13 mouse cellular contexts compared by ENCODE assay signal in genomic region chr9:49922770-49923169, GRCm38 (mm10).
DNase-seq lines count a peak whose midpoint lies in the region; ATAC-seq and TF ChIP-seq lines count a peak whose summit lies in the region.
"Had no signal": no experiment of that assay in that cellular context is flagged by ENCODE, and none has a peak within 500 bp of the region (broad histone marks: within the 10 kb centered on the region; RNA-seq: fewer than 3 reads in every experiment).

No protein-coding gene starts in this region.

- TF ChIP-seq CTCF in layer of hippocampus, adult 2 months (conservative IDR thresholded peaks at IDR 0.05) = no peak

- no peaks in the 10 kb centered on the region for H3K9me3 ChIP-seq in heart, embryonic 15.5 days (replicated peaks)
- H3K9me3 ChIP-seq: limb, embryonic 13.5 days; midbrain, embryonic 13.5 days had no signal

- 70% methylated on average over 3 of the region's 3 CpGs for WGBS in heart, embryonic 15.5 days

- no peak for ATAC-seq in heart, embryonic 15.5 days (replicated peaks; ENCODE audit: insufficient number of reproducible peaks, insufficient read depth, low FRiP score, low read depth)
- ATAC-seq: CD4-positive, CD25-positive, alpha-beta regulatory T cell, adult 4 months; intestine, postnatal 0 days; midbrain, embryonic 13.5 days had no signal

- H3K36me3 ChIP-seq in heart, embryonic 15.5 days = no peaks in the 10 kb centered on the region
- H3K36me3 ChIP-seq: limb, embryonic 13.5 days; midbrain, embryonic 13.5 days had no signal

- peaks cover 45% of the 10 kb centered on the region for H3K4me1 ChIP-seq in heart, embryonic 15.5 days (replicated peaks)

- no peak overlapping the region for H3K4me3 ChIP-seq in heart, embryonic 15.5 days
- H3K4me3 ChIP-seq in layer of hippocampus, adult 2 months = no peak overlapping the region
- H3K4me3 ChIP-seq: limb, embryonic 13.5 days; midbrain, embryonic 13.5 days had no signal

- peak overlapping the region; percentile 23; the same call in 1 of the 2 replicates for H3K27ac ChIP-seq in heart, embryonic 15.5 days
- H3K27ac ChIP-seq in layer of hippocampus, adult 2 months = no peak overlapping the region
- H3K27ac ChIP-seq: limb, embryonic 13.5 days; midbrain, embryonic 13.5 days had no signal

- H3K27me3 ChIP-seq in heart, embryonic 15.5 days = no peaks in the 10 kb centered on the region
- H3K27me3 ChIP-seq: limb, embryonic 13.5 days; midbrain, embryonic 13.5 days had no signal

- no peak for DNase-seq in heart, adult 9 months (ENCODE audit: low spot score in 2 of 2)
- DNase-seq in layer of hippocampus, adult 9-11 months = peak; percentile 9
- DNase-seq in layer of hippocampus, adult 2 months (ENCODE audit: low spot score in 2 of 2) = no peak
- DNase-seq in adipocyte (ENCODE audit: low spot score) = peak; percentile 57
- peak; percentile 30 to 44 for DNase-seq in kidney, postnatal 4 days
- DNase-seq in left cerebral cortex, adult 18-20 months (ENCODE audit: low spot score in 2 of 2) = no peak
- DNase-seq: cerebellum, adult 18-20 months; gastrocnemius, postnatal 25 days had no signal

- no peak overlapping the region for H3K9ac ChIP-seq in heart, embryonic 15.5 days
- H3K9ac ChIP-seq: limb, embryonic 13.5 days; midbrain, embryonic 13.5 days had no signal

- H3K4me2 ChIP-seq in heart, embryonic 15.5 days = no peak overlapping the region
- H3K4me2 ChIP-seq: limb, embryonic 13.5 days; midbrain, embryonic 13.5 days had no signal

Comparison
In these comparisons a context has a peak if more than half of its experiments do, and no peak if none do; other contexts are left out.
1. DNase-seq: peak in layer of hippocampus, adult 9-11 months (single experiment), adipocyte (single experiment) and kidney, postnatal 4 days (2 of 2); none in heart, adult 9 months (0 of 2), layer of hippocampus, adult 2 months (0 of 2) and left cerebral cortex, adult 18-20 months (0 of 2).